ENCODE assay signal across 32 mouse cellular contexts in genomic region chr3:109243491-109243890, GRCm38 (mm10).
"Had no signal": no experiment of that assay in that cellular context is flagged by ENCODE, and none has a peak within 500 bp of the region (broad histone marks: within the 10 kb centered on the region; RNA-seq: fewer than 3 reads in every experiment).

No protein-coding gene starts in this region.

- H3K36me3 ChIP-seq: limb, embryonic 10.5 days; limb, embryonic 12.5 days; limb, embryonic 13.5 days; limb, embryonic 15.5 days; liver, embryonic 12.5 days; liver, embryonic 13.5 days; liver, embryonic 15.5 days; lung, embryonic 15.5 days; midbrain, embryonic 10.5 days; midbrain, embryonic 12.5 days; midbrain, embryonic 13.5 days; midbrain, embryonic 15.5 days; neural tube, embryonic 12.5 days had no signal

- H3K27me3 ChIP-seq: limb, embryonic 12.5 days; limb, embryonic 13.5 days; limb, embryonic 15.5 days; liver, embryonic 12.5 days; liver, embryonic 13.5 days; liver, embryonic 15.5 days; lung, embryonic 15.5 days; megakaryocyte, embryonic 14.5 days; midbrain, embryonic 12.5 days; midbrain, embryonic 13.5 days; midbrain, embryonic 15.5 days; neural tube, embryonic 12.5 days had no signal

- H3K4me1 ChIP-seq: limb, embryonic 10.5 days; limb, embryonic 12.5 days; limb, embryonic 13.5 days; limb, embryonic 15.5 days; liver, embryonic 12.5 days; liver, embryonic 13.5 days; liver, embryonic 15.5 days; lung, embryonic 15.5 days; midbrain, embryonic 10.5 days; midbrain, embryonic 12.5 days; midbrain, embryonic 13.5 days; midbrain, embryonic 15.5 days; neural tube, embryonic 12.5 days had no signal

- H3K27ac ChIP-seq: limb, embryonic 10.5 days; limb, embryonic 12.5 days; limb, embryonic 13.5 days; limb, embryonic 15.5 days; liver, embryonic 12.5 days; liver, embryonic 13.5 days; liver, embryonic 14.5 days; liver, embryonic 15.5 days; lung, embryonic 15.5 days; macrophage; midbrain, embryonic 10.5 days; midbrain, embryonic 12.5 days; midbrain, embryonic 13.5 days; midbrain, embryonic 15.5 days; neural tube, embryonic 12.5 days had no signal

- DNase-seq: left cerebral cortex, postnatal 4 days; liver; liver, embryonic 13.5 days; liver, postnatal 0 days; lung, adult 18-20 months; lung, adult 2 months; lung, embryonic 14.5 days; lung, postnatal 10 days; lung, postnatal 14 days; lung, postnatal 36 days; lung, postnatal 4 days; midbrain, embryonic 14.5 days had no signal

- H3K9me3 ChIP-seq: limb, embryonic 10.5 days; limb, embryonic 15.5 days; liver, embryonic 12.5 days; liver, embryonic 13.5 days; liver, embryonic 15.5 days; lung, embryonic 15.5 days; midbrain, embryonic 15.5 days; neural tube, embryonic 12.5 days had no signal

- H3K9ac ChIP-seq: limb, embryonic 12.5 days; limb, embryonic 13.5 days; limb, embryonic 15.5 days; liver, embryonic 12.5 days; liver, embryonic 13.5 days; liver, embryonic 14.5 days; liver, embryonic 15.5 days; liver, postnatal 0 days; lung, embryonic 14.5 days; lung, embryonic 15.5 days; midbrain, embryonic 12.5 days; midbrain, embryonic 13.5 days; midbrain, embryonic 15.5 days; neural tube, embryonic 12.5 days had no signal

- ATAC-seq: liver, embryonic 12.5 days; liver, postnatal 0 days; lung, postnatal 0 days; midbrain, embryonic 13.5 days; midbrain, embryonic 15.5 days; midbrain, embryonic 16.5 days had no signal

- H3K4me3 ChIP-seq: limb, embryonic 10.5 days; limb, embryonic 12.5 days; limb, embryonic 13.5 days; limb, embryonic 15.5 days; liver, embryonic 12.5 days; liver, embryonic 13.5 days; liver, embryonic 15.5 days; lung, embryonic 15.5 days; megakaryocyte, embryonic 14.5 days; midbrain, embryonic 10.5 days; midbrain, embryonic 12.5 days; midbrain, embryonic 13.5 days; midbrain, embryonic 15.5 days; myocyte; neural tube, embryonic 12.5 days had no signal

- H3K4me2 ChIP-seq: limb, embryonic 12.5 days; limb, embryonic 13.5 days; limb, embryonic 15.5 days; liver, embryonic 11.5 days; liver, embryonic 12.5 days; liver, embryonic 13.5 days; liver, embryonic 15.5 days; lung, embryonic 14.5 days; lung, embryonic 15.5 days; midbrain, embryonic 11.5 days; midbrain, embryonic 12.5 days; midbrain, embryonic 13.5 days; midbrain, embryonic 15.5 days; neural tube, embryonic 12.5 days had no signal
